Mouse (Mus musculus): ENCODE data around the gene Dnajc1. TPM values are rescaled to one million over a fixed set of nuclear protein-coding genes. Genes with fewer than 3 reads are reported as not detected.

Dnajc1 gene
- polyA plus RNA-seq, 1 experiment from 2014 or later = 21.3 TPM

GRCm38 (mm10) chr2:18229279-18229678, 163.4 kb downstream of the Dnajc1 start:
- H3K36me3 ChIP-seq (ENCODE audit: control insufficient read depth, insufficient read depth, low read length) = no peaks in the 10 kb centered on the region
- H3K27me3 ChIP-seq (ENCODE audit: control insufficient read depth, insufficient read depth, low read length) = no peaks in the 10 kb centered on the region
- peaks cover 5 to 8% of the 10 kb centered on the region in 2 experiments; a peak in 1 of 4 replicates for H3K4me1 ChIP-seq (ENCODE audit: control insufficient read depth in 2 of 2, insufficient read depth in 2 of 2, low read length in 2 of 2)
- no peak for ATAC-seq (ENCODE audit: insufficient number of reproducible peaks, insufficient read depth, low FRiP score, low read depth)
- H3K9me3 ChIP-seq (ENCODE audit: control insufficient read depth, low read length) = no peaks in the 10 kb centered on the region
- no peak overlapping the region for H3K4me2 ChIP-seq (ENCODE audit: low read length)
- H3K27ac ChIP-seq (replicated peaks in 1 of 2; ENCODE audit: control insufficient read depth in 1 of 2, insufficient read depth in 1 of 2, low read depth in 2 of 2, low read length in 2 of 2) = no peak overlapping the region
- no peak overlapping the region for H3K4me3 ChIP-seq (ENCODE audit: control insufficient read depth in 1 of 2, insufficient read depth in 1 of 2, low read depth in 1 of 2, low read length in 2 of 2)
- H3K9ac ChIP-seq (ENCODE audit: low read length) = no peak overlapping the region
- 33% methylated on average over 2 of the region's 2 CpGs for WGBS

DNA sequence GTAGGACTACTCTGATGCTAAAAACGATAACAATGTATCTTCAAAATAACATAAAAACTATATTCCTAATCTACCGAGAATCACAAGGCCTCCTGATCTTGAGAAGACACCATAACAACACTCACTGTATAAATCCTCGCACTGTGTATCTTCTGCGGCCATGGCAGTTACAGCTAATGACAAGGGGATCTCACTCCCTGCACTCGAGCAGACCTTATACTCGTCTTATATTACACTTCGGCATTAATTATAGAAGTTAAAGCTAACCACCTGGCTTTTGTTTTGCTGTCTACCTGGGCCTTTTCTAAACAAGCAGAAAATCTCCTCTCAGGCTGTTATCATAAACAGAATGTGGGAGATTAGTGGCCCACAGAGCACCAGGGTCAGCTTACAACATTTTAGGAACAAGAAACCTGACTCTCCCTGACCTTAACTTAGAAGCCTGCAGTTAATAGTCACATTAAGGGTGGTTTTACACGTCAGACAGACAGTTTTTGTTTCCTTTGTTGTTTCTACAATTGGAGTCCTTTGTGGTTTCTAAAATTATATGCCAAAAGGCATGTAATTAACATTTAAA, 164.1 kb downstream of the Dnajc1 start:
- H3K4me3 ChIP-seq (ENCODE audit: control insufficient read depth in 1 of 2, insufficient read depth in 1 of 2, low read depth in 1 of 2, low read length in 2 of 2) = no peak overlapping the region
- no peaks in the 10 kb centered on the region for H3K27me3 ChIP-seq (ENCODE audit: control insufficient read depth, insufficient read depth, low read length)
- peaks cover 5 to 8% of the 10 kb centered on the region in 2 experiments; a peak in 1 of 4 replicates for H3K4me1 ChIP-seq (ENCODE audit: control insufficient read depth in 2 of 2, insufficient read depth in 2 of 2, low read length in 2 of 2)
- H3K27ac ChIP-seq (replicated peaks in 1 of 2; ENCODE audit: control insufficient read depth in 1 of 2, insufficient read depth in 1 of 2, low read depth in 2 of 2, low read length in 2 of 2) = no peak overlapping the region
- WGBS = 62% methylated on average over 8 of the region's 8 CpGs
- H3K4me2 ChIP-seq (ENCODE audit: low read length) = no peak overlapping the region
- no peak for ATAC-seq (ENCODE audit: insufficient number of reproducible peaks, insufficient read depth, low FRiP score, low read depth)
- H3K9ac ChIP-seq (ENCODE audit: low read length) = no peak overlapping the region
- H3K36me3 ChIP-seq (ENCODE audit: control insufficient read depth, insufficient read depth, low read length) = no peaks in the 10 kb centered on the region
- no peaks in the 10 kb centered on the region for H3K9me3 ChIP-seq (ENCODE audit: control insufficient read depth, low read length)

DNA sequence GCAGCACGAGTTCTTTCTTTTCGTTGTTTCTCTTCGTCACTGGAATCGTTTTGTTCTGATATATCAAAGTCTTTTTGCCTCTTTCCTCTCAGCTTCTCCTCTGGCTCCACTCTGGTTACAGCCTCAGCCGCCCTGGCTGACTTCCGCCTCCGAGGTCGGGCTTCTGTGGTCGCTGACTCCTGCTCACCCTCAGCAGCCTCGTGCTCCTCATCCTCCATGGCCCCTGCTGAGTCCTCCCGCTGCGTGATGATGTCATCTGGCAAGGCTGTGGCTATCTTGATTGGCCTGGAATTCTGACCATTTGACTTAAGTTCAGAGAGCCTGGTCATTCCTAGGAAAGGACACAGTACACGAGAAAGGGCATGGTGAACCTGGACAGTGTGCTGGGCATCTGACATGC, 173.1 kb downstream of the Dnajc1 start:
- Histone ChIP-seq H3K27ac (replicated peaks in 1 of 2; ENCODE audit: control insufficient read depth in 1 of 2, insufficient read depth in 1 of 2, low read depth in 2 of 2, low read length in 2 of 2) (peak overlapping the region in 1 of 2 experiments; percentile 20; a peak in 2 of 4 replicates), H3K36me3 (ENCODE audit: control insufficient read depth, insufficient read depth, low read length) (peaks cover 45% of the 10 kb centered on the region), H3K9me3 (ENCODE audit: control insufficient read depth, low read length) (no peaks in the 10 kb centered on the region), H3K4me2 (ENCODE audit: low read length) (no peak overlapping the region), H3K4me1 (ENCODE audit: control insufficient read depth in 2 of 2, insufficient read depth in 2 of 2, low read length in 2 of 2) (peaks cover 11 to 22% of the 10 kb centered on the region in 2 experiments), H3K27me3 (ENCODE audit: control insufficient read depth, insufficient read depth, low read length) (no peaks in the 10 kb centered on the region), H3K9ac (ENCODE audit: low read length) (no peak overlapping the region), H3K4me3 (ENCODE audit: control insufficient read depth in 1 of 2, insufficient read depth in 1 of 2, low read depth in 1 of 2, low read length in 2 of 2) (no peak overlapping the region)
- 51% methylated on average over 13 of the region's 13 CpGs for WGBS
- 0 out of 2 replicates have a peak, but pooled peaks have one; percentile 63 for ATAC-seq (ENCODE audit: insufficient number of reproducible peaks, insufficient read depth, low FRiP score, low read depth)

- Histone ChIP-seq H3K4me1 (ENCODE audit: control insufficient read depth in 2 of 2, insufficient read depth in 2 of 2, low read length in 2 of 2) (peaks cover 11 to 23% of the 10 kb centered on the region in 2 experiments), H3K27ac (replicated peaks in 1 of 2; ENCODE audit: control insufficient read depth in 1 of 2, insufficient read depth in 1 of 2, low read depth in 2 of 2, low read length in 2 of 2) (peak overlapping the region in 1 of 2 experiments; percentile 20; a peak in 3 of 4 replicates)
- no peak for ATAC-seq (ENCODE audit: insufficient number of reproducible peaks, insufficient read depth, low FRiP score, low read depth)
Observed at GRCm38 (mm10) chr2:18219136-18219535, 173.5 kb downstream of the Dnajc1 start.

DNA sequence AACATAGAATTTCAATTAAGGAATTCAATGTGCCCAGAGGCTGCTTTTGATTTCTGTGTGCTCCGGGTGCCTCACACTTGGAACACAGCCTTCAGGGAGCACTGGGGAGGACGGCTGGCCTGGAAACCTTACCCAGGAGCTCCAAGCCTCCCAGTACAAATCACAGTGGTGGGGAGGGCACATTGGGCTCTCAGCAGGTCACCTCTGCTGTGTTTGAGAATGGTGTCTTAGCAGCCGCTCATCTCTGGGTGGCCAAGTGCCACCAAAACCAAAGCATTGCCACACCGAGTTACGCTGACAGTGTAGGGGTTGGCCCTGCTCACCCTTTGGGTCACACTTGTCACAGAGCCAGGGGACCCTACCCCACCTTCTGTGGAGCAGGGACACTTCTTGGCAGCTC, 174.1 kb downstream of the Dnajc1 start:
- Histone ChIP-seq H3K4me1 (ENCODE audit: control insufficient read depth in 2 of 2, insufficient read depth in 2 of 2, low read length in 2 of 2) (peaks cover 11 to 28% of the 10 kb centered on the region in 2 experiments), H3K9me3 (ENCODE audit: control insufficient read depth, low read length) (no peaks in the 10 kb centered on the region), H3K4me2 (ENCODE audit: low read length) (no peak overlapping the region), H3K4me3 (ENCODE audit: control insufficient read depth in 1 of 2, insufficient read depth in 1 of 2, low read depth in 1 of 2, low read length in 2 of 2) (no peak overlapping the region), H3K36me3 (ENCODE audit: control insufficient read depth, insufficient read depth, low read length) (peaks cover 56% of the 10 kb centered on the region), H3K27ac (replicated peaks in 1 of 2; ENCODE audit: control insufficient read depth in 1 of 2, insufficient read depth in 1 of 2, low read depth in 2 of 2, low read length in 2 of 2) (peak overlapping the region in 1 of 2 experiments; percentile 20; a peak in 1 of 4 replicates), H3K9ac (ENCODE audit: low read length) (no peak overlapping the region), H3K27me3 (ENCODE audit: control insufficient read depth, insufficient read depth, low read length) (no peaks in the 10 kb centered on the region)
- 75% methylated on average over 5 of the region's 5 CpGs for WGBS
- no peak for ATAC-seq (ENCODE audit: insufficient number of reproducible peaks, insufficient read depth, low FRiP score, low read depth)

More at GRCm38 (mm10) chr2:18219136-18219535, 173.5 kb downstream of the Dnajc1 start:
- Histone ChIP-seq H3K27me3 (ENCODE audit: control insufficient read depth, insufficient read depth, low read length) (no peaks in the 10 kb centered on the region), H3K9me3 (ENCODE audit: control insufficient read depth, low read length) (no peaks in the 10 kb centered on the region), H3K4me2 (ENCODE audit: low read length) (no peak overlapping the region), H3K4me3 (ENCODE audit: control insufficient read depth in 1 of 2, insufficient read depth in 1 of 2, low read depth in 1 of 2, low read length in 2 of 2) (no peak overlapping the region), H3K9ac (ENCODE audit: low read length) (no peak overlapping the region), H3K36me3 (ENCODE audit: control insufficient read depth, insufficient read depth, low read length) (peaks cover 50% of the 10 kb centered on the region)
- WGBS = 37% methylated on average over 8 of the region's 8 CpGs

DNA sequence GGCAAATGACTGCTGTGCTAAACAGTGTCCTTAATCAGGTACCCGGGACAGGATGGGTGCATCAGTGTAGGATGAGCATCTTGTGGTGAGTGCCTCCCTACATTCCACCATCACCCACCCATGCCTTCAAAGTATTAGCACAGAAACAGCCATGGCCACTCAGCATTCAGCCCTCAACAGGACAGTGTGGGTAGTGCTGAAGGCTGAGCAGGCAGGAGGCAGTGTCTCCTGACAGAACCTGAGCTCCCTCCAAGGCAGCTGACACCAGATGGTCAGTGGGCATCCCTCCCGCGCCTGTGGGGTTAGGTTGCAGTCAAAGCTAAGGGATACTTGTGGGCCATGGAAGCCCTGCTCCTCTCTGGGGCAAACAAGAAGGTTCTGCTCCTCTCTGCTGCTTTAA, 174.8 kb downstream of the Dnajc1 start:
- Histone ChIP-seq H3K4me1 (ENCODE audit: control insufficient read depth in 2 of 2, insufficient read depth in 2 of 2, low read length in 2 of 2) (peaks cover 11 to 22% of the 10 kb centered on the region in 2 experiments), H3K9me3 (ENCODE audit: control insufficient read depth, low read length) (no peaks in the 10 kb centered on the region), H3K4me2 (ENCODE audit: low read length) (no peak overlapping the region), H3K9ac (ENCODE audit: low read length) (no peak overlapping the region), H3K27ac (replicated peaks in 1 of 2; ENCODE audit: control insufficient read depth in 1 of 2, insufficient read depth in 1 of 2, low read depth in 2 of 2, low read length in 2 of 2) (no peak overlapping the region), H3K27me3 (ENCODE audit: control insufficient read depth, insufficient read depth, low read length) (no peaks in the 10 kb centered on the region), H3K4me3 (ENCODE audit: control insufficient read depth in 1 of 2, insufficient read depth in 1 of 2, low read depth in 1 of 2, low read length in 2 of 2) (no peak overlapping the region), H3K36me3 (ENCODE audit: control insufficient read depth, insufficient read depth, low read length) (peaks cover 62% of the 10 kb centered on the region)
- no peak for ATAC-seq (ENCODE audit: insufficient number of reproducible peaks, insufficient read depth, low FRiP score, low read depth)
- 65% methylated on average over 3 of the region's 3 CpGs for WGBS

- 26% methylated on average over 2 of the region's 2 CpGs for WGBS
Observed at GRCm38 (mm10) chr2:18214031-18214430, 178.6 kb downstream of the Dnajc1 start.

GRCm38 (mm10) chr2:18209948-18210347, 182.7 kb downstream of the Dnajc1 start:
- H3K9me3 ChIP-seq (ENCODE audit: control insufficient read depth, low read length) = no peaks in the 10 kb centered on the region
- WGBS = 86% methylated on average over 4 of the region's 4 CpGs
- no peak overlapping the region for H3K4me3 ChIP-seq (ENCODE audit: control insufficient read depth in 1 of 2, insufficient read depth in 1 of 2, low read depth in 1 of 2, low read length in 2 of 2)
- H3K27ac ChIP-seq (replicated peaks in 1 of 2; ENCODE audit: control insufficient read depth in 1 of 2, insufficient read depth in 1 of 2, low read depth in 2 of 2, low read length in 2 of 2) = no peak overlapping the region
- peaks cover 0 to 6% of the 10 kb centered on the region in 2 experiments; a peak in 2 of 4 replicates for H3K4me1 ChIP-seq (ENCODE audit: control insufficient read depth in 2 of 2, insufficient read depth in 2 of 2, low read length in 2 of 2)
- H3K4me2 ChIP-seq (ENCODE audit: low read length) = no peak overlapping the region
- H3K9ac ChIP-seq (ENCODE audit: low read length) = no peak overlapping the region
- no peaks in the 10 kb centered on the region for H3K27me3 ChIP-seq (ENCODE audit: control insufficient read depth, insufficient read depth, low read length)
- ATAC-seq (ENCODE audit: insufficient number of reproducible peaks, insufficient read depth, low FRiP score, low read depth) = no peak
- peaks cover 93% of the 10 kb centered on the region for H3K36me3 ChIP-seq (ENCODE audit: control insufficient read depth, insufficient read depth, low read length)

More at GRCm38 (mm10) chr2:18214031-18214430, 178.6 kb downstream of the Dnajc1 start:
- ATAC-seq (ENCODE audit: insufficient number of reproducible peaks, insufficient read depth, low FRiP score, low read depth) = no peak
- Histone ChIP-seq H3K9me3 (ENCODE audit: control insufficient read depth, low read length) (no peaks in the 10 kb centered on the region), H3K36me3 (ENCODE audit: control insufficient read depth, insufficient read depth, low read length) (peaks cover 88% of the 10 kb centered on the region), H3K4me3 (ENCODE audit: control insufficient read depth in 1 of 2, insufficient read depth in 1 of 2, low read depth in 1 of 2, low read length in 2 of 2) (no peak overlapping the region), H3K4me2 (ENCODE audit: low read length) (no peak overlapping the region), H3K4me1 (ENCODE audit: control insufficient read depth in 2 of 2, insufficient read depth in 2 of 2, low read length in 2 of 2) (peaks cover 4 to 13% of the 10 kb centered on the region in 2 experiments), H3K27me3 (ENCODE audit: control insufficient read depth, insufficient read depth, low read length) (no peaks in the 10 kb centered on the region), H3K27ac (replicated peaks in 1 of 2; ENCODE audit: control insufficient read depth in 1 of 2, insufficient read depth in 1 of 2, low read depth in 2 of 2, low read length in 2 of 2) (no peak overlapping the region), H3K9ac (ENCODE audit: low read length) (no peak overlapping the region)
